Mouse (Mus musculus): ENCODE measurements at regions not wholly inside any gene's neighbourhood (a gene's known extent, or its start where the extent isn't known, plus 50 kb on each side); places are given as distances from the start of the nearest gene placed in this dataset.

GRCm38 (mm10) chr15:52136693-52137092 lies 1748.0 kb upstream of the Gm7489 start:
- TF ChIP-seq CTCF (IDR thresholded peaks at IDR 0.05; ENCODE audit: control insufficient read depth, insufficient read depth, insufficient read length) (no peak), MYOD1 (IDR thresholded peaks at IDR 0.05; ENCODE audit: control insufficient read depth, insufficient read length, low read depth) (no peak), MAX (IDR thresholded peaks at IDR 0.05) (no peak), USF1 (IDR thresholded peaks at IDR 0.05; ENCODE audit: low read depth) (no peak), FOSL1 (IDR thresholded peaks at IDR 0.05; ENCODE audit: insufficient read depth, low read length, poor library complexity, severe bottlenecking) (no peak), CEBPB (IDR thresholded peaks at IDR 0.05; ENCODE audit: low read depth) (no peak)

Measured in C2C12 (cell line).